Mouse (Mus musculus): ENCODE results near the gene Nkx6-2.

DNA sequence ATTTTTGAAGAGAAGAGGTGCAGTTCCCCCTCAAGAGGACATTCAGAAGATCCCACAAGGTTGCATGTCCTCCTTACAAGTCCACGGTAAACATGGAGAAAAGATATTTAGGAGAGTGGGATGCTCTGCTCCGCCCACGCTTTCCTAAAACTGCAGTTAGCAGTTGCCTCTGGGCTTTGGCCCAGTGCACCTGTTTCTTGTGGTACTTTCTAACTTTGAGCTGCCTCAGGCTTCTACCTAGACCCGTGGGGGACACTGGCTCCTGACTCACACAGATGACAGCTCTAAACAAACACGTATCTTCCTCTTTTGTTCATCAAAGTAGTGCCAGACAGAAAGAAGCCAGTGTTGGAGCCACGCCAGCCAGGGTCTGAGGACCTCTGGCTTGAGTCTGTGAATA, 16.6 kb downstream of the Nkx6-2 start:
- TF ChIP-seq CTCF (conservative IDR thresholded peaks at IDR 0.05; ENCODE audit: insufficient read depth, insufficient read length, low read depth, low read length): no peak
- TF ChIP-seq POLR2A (IDR thresholded peaks at IDR 0.05; ENCODE audit: low read depth, low read length): no peak

Data from kidney, adult 2 months (tissue).